Mouse (Mus musculus): Measurements from ENCODE around the gene Cst6. TPM values are rescaled to one million over a fixed set of nuclear protein-coding genes. Genes with fewer than 3 reads are reported as not detected.
"Not testable (repeated sequence)": the region's sequence is repeated elsewhere in the genome, so short reads cannot be mapped to it uniquely, and the experiment has no call there.

Cst6 gene
- 0.41 TPM in 1 of 2 replicates, not detected in the other for polyA plus RNA-seq (2014; fragmentation: Nextera tagmentation; extraction: Ambion mirVana)

- H3K9me3 ChIP-seq (ENCODE audit: low read depth, low read length); ATAC-seq (ENCODE audit: insufficient read depth): not testable (repeated sequence)
- 55% methylated on average over 6 of the region's 6 CpGs for WGBS
Measured at GRCm38 (mm10) chr19:5349502-5349873, at the start of gene Cst6. Gene Cst6, minus strand, starts transcription at chr19:5349574.

DNA sequence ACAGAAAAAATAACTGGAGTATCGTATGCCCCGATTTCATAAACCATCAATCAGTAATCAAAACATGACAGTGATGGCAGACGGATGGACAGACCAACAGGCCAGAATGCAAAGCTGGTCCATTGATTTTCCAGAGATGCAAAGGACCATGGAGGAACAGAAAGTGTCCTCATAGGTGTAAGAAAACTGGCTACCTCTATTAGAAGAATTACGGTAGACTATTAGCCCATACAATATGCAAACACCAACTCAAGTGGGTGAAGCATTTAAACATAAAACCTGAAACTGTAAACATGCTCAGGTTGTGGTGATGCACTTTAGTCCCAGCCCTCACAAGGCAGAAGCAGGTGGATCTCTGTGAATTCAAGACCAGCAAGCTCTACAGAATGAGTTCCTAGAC, 46.0 kb upstream of the Cst6 start:
- no peak for ATAC-seq (ENCODE audit: insufficient read depth)
- Histone ChIP-seq H3K9ac (no peak overlapping the region), H3K36me3 (ENCODE audit: insufficient read depth) (no peaks in the 10 kb centered on the region), H3K4me1 (ENCODE audit: insufficient read depth) (no peaks in the 10 kb centered on the region), H3K27ac (ENCODE audit: low read depth) (no peak overlapping the region), H3K4me3 (ENCODE audit: low read depth, low read length) (no peak overlapping the region), H3K27me3 (ENCODE audit: insufficient read depth, low read length) (no peaks in the 10 kb centered on the region), H3K9me3 (ENCODE audit: low read depth, low read length) (no peaks in the 10 kb centered on the region), H3K4me2 (no peak overlapping the region)
- no peak for TF ChIP-seq CTCF (IDR thresholded peaks at IDR 0.05; ENCODE audit: low read depth)
- no peak for DNase-seq
- 74% methylated on average over 4 of the region's 4 CpGs for WGBS

More at GRCm38 (mm10) chr19:5349502-5349873, at the start of gene Cst6:
- H3K9ac ChIP-seq: peak within 1 kb of the TSS; percentile 42
- H3K4me1 ChIP-seq (ENCODE audit: insufficient read depth); H3K27ac ChIP-seq (ENCODE audit: low read depth); H3K27me3 ChIP-seq (ENCODE audit: insufficient read depth, low read length); DNase-seq; H3K36me3 ChIP-seq (ENCODE audit: insufficient read depth): not testable (repeated sequence)
- H3K4me2 ChIP-seq: peak within 1 kb of the TSS; percentile 64
- H3K4me3 ChIP-seq (ENCODE audit: low read depth, low read length): peak within 1 kb of the TSS; percentile 27

DNA sequence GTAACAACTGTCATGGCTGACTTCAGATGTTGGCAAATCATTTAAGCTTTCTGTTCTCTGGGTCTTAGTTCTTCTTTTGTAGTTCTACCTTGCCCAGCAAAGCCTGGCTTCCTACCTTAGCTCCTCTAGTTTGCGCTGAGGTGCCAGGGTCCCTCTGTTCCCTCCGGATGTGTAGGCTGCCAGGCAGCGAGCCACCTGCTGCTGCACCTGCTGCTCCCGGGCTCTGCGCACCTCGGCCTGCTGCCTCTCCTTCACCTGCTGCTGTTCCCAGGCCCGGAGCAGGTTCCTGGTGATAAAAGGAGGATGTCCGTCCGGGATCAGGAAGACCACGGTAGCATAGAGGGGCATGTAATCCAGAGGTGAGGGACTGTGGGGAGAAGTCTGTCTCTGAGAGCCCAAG, 44.8 kb upstream of the Cst6 start:
- H3K36me3 ChIP-seq (ENCODE audit: insufficient read depth): no peaks in the 10 kb centered on the region
- no peak overlapping the region for H3K27ac ChIP-seq (ENCODE audit: low read depth)
- ATAC-seq (ENCODE audit: insufficient read depth) (no peak), DNase-seq (no peak)
- WGBS: 42% methylated on average over 10 of the region's 10 CpGs
- TF ChIP-seq CTCF (IDR thresholded peaks at IDR 0.05; ENCODE audit: low read depth): no peak
- H3K9ac ChIP-seq: no peak overlapping the region
- no peak overlapping the region for H3K4me2 ChIP-seq
- H3K27me3 ChIP-seq (ENCODE audit: insufficient read depth, low read length): no peaks in the 10 kb centered on the region
- H3K4me3 ChIP-seq (ENCODE audit: low read depth, low read length): no peak overlapping the region
- H3K9me3 ChIP-seq (ENCODE audit: low read depth, low read length): no peaks in the 10 kb centered on the region
- 0 out of 2 replicates have a peak, but pooled peaks cover 5% of the 10 kb centered on the region for H3K4me1 ChIP-seq (ENCODE audit: insufficient read depth)

- Histone ChIP-seq H3K4me3 (ENCODE audit: low read depth, low read length) (no peak overlapping the region), H3K27ac (ENCODE audit: low read depth) (no peak overlapping the region), H3K9ac (no peak overlapping the region), H3K36me3 (ENCODE audit: insufficient read depth) (no peaks in the 10 kb centered on the region), H3K4me2 (no peak overlapping the region), H3K4me1 (ENCODE audit: insufficient read depth) (0 out of 2 replicates have a peak, but pooled peaks cover 5% of the 10 kb centered on the region), H3K27me3 (ENCODE audit: insufficient read depth, low read length) (peaks cover 3% of the 10 kb centered on the region), H3K9me3 (ENCODE audit: low read depth, low read length) (no peaks in the 10 kb centered on the region)
- ATAC-seq (ENCODE audit: insufficient read depth) (no peak), DNase-seq (peak; percentile 70)
- WGBS: 31% methylated on average over 4 of the region's 4 CpGs
- no peak for TF ChIP-seq CTCF (IDR thresholded peaks at IDR 0.05; ENCODE audit: low read depth)
Measured at GRCm38 (mm10) chr19:5392892-5393291, 43.5 kb upstream of the Cst6 start.

DNA sequence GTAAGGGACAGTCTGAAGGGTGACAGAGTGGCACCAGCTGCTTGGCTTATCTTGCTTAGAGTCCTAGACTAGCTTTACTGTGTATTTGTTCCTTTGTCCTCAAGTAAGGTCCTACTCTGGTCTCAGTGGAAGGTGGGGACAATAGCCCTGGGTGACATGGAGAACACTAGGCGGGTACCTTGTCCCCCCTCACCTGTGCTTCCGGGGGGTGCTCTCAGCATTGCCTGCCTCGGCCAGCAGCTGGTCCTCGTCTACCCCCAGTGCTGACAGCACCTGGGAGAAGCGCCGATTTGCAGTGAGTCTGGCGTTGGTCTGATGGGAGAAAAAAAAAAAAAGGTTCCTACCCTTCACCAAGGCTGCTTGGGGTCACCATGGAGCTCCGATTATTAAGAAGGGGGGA, 41.0 kb upstream of the Cst6 start:
- no peak for ATAC-seq (ENCODE audit: insufficient read depth)
- Histone ChIP-seq H3K9ac (peak overlapping the region; percentile 66; the same call in 1 of the 2 replicates), H3K4me2 (peak overlapping the region; percentile 76), H3K9me3 (ENCODE audit: low read depth, low read length) (no peaks in the 10 kb centered on the region), H3K27me3 (ENCODE audit: insufficient read depth, low read length) (peaks cover 3% of the 10 kb centered on the region), H3K4me3 (ENCODE audit: low read depth, low read length) (peak overlapping the region; percentile 99), H3K27ac (ENCODE audit: low read depth) (0 out of 2 replicates have a peak overlapping the region, but pooled peaks have one; percentile 85), H3K36me3 (ENCODE audit: insufficient read depth) (peaks cover 2% of the 10 kb centered on the region; the same call in 1 of the 2 replicates), H3K4me1 (ENCODE audit: insufficient read depth) (peaks cover 14% of the 10 kb centered on the region)
- no peak for TF ChIP-seq CTCF (IDR thresholded peaks at IDR 0.05; ENCODE audit: low read depth)
- DNase-seq: no peak
- 43% methylated on average over 8 of the region's 8 CpGs for WGBS

- peaks cover 9% of the 10 kb centered on the region for H3K36me3 ChIP-seq (ENCODE audit: insufficient read depth)
- peak; percentile 61 for DNase-seq
- no peak for ATAC-seq (ENCODE audit: insufficient read depth)
- peaks cover 3% of the 10 kb centered on the region for H3K27me3 ChIP-seq (ENCODE audit: insufficient read depth, low read length)
- peaks cover 14% of the 10 kb centered on the region for H3K4me1 ChIP-seq (ENCODE audit: insufficient read depth)
- 13% methylated on average over 12 of the region's 12 CpGs for WGBS
- H3K4me3 ChIP-seq (ENCODE audit: low read depth, low read length): peak overlapping the region; percentile 99
- TF ChIP-seq CTCF (IDR thresholded peaks at IDR 0.05; ENCODE audit: low read depth): no peak
- H3K9me3 ChIP-seq (ENCODE audit: low read depth, low read length): no peaks in the 10 kb centered on the region
- H3K4me2 ChIP-seq: peak overlapping the region; percentile 76
- H3K27ac ChIP-seq (ENCODE audit: low read depth): peak overlapping the region; percentile 85
- H3K9ac ChIP-seq: peak overlapping the region; percentile 66
Measured at GRCm38 (mm10) chr19:5389647-5390046, 40.3 kb upstream of the Cst6 start.

DNA sequence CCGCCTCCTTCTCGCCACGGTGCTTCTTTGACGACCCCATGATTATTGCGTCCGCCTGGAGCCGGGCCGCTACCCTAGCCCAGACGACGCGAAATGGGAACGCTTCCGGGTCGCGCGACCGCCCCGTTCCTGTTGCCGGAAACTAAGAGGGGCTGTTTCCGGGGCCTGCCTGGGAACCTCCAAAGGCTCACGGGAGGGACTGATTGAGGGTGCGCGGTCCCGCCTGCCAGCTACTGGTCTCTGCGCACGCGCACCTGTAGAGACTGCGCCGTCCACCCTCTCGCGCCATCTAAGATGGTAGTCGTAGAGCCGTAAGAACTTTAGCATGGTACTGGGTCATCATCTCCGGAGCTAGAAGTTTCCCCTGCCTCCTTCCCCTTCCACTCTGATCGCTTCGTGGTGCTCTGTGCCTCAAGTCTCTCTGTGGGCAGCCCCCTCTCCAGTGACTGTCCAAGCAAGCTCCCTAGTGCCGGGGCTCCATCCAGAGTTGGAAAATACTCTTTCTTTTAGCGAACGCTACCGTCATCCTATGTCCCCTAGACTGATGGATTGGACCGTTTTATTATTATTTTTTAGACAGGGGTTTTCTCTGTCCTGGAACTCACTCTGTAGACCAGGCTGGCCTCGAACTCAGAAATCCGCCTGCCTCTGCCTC, 39.3 kb upstream of the Cst6 start, which contains the start of gene Sart1:
Sart1 (minus strand) TSS at position 116 of the 655 bp plus-strand sequence.
- H3K36me3 ChIP-seq (ENCODE audit: insufficient read depth): peaks cover 19% of the 10 kb centered on the region
- H3K9me3 ChIP-seq (ENCODE audit: low read depth, low read length): no peaks in the 10 kb centered on the region
- peak within 1 kb of the TSS; percentile 99 for H3K4me3 ChIP-seq (ENCODE audit: low read depth, low read length)
- peaks cover 14% of the 10 kb centered on the region for H3K4me1 ChIP-seq (ENCODE audit: insufficient read depth)
- peak within 1 kb of the TSS; percentile 90 for H3K9ac ChIP-seq
- 1% methylated on average over 43 of the region's 43 CpGs for WGBS
- peak within 1 kb of the TSS; percentile 85 for H3K27ac ChIP-seq (ENCODE audit: low read depth)
- DNase-seq (peak; percentile 98), ATAC-seq (ENCODE audit: insufficient read depth) (peak; percentile 93)
- no peak for TF ChIP-seq CTCF (IDR thresholded peaks at IDR 0.05; ENCODE audit: low read depth)
- peak within 1 kb of the TSS; percentile 76 for H3K4me2 ChIP-seq
- H3K27me3 ChIP-seq (ENCODE audit: insufficient read depth, low read length): peaks cover 3% of the 10 kb centered on the region

Data from lung, embryonic 14.5 days (tissue).